Mouse (Mus musculus) small intestine, adult 2 months (tissue): Measurements from ENCODE around the gene Reps1. TPM values are rescaled to one million over a fixed set of nuclear protein-coding genes. Genes with fewer than 3 reads are reported as not detected.

ENCODE experiments used
- H3K27ac ChIP-seq: fragments of 200-500 bp; 2 replicates; pipeline ENCODE4 v1.5.1; 2012; ENCODE audit warnings: low read depth, low read length, control low read depth, inconsistent platforms; ENCODE audit not compliant: insufficient read depth
- H3K27me3 ChIP-seq: fragments of 200-500 bp; 2 replicates; pipeline ENCODE4 v1.6.1; 2012; ENCODE audit warnings: mild to moderate bottlenecking, moderate library complexity, low read length, inconsistent platforms; ENCODE audit not compliant: control insufficient read depth, insufficient read depth
- H3K36me3 ChIP-seq: fragments of 200-500 bp; 2 replicates; pipeline ENCODE4 v1.6.1; 2012; ENCODE audit warnings: mild to moderate bottlenecking, low read length, control low read depth, inconsistent platforms; ENCODE audit not compliant: control insufficient read depth, insufficient read depth
- H3K4me1 ChIP-seq: fragments of 200-500 bp; 2 replicates; pipeline ENCODE4 v1.6.1; 2012; ENCODE audit warnings: low read length, inconsistent platforms, mixed read lengths; ENCODE audit not compliant: control insufficient read depth, insufficient read depth, insufficient read length
- H3K4me3 ChIP-seq: fragments of 200-500 bp; 2 replicates; pipeline ENCODE4 v1.5.1; 2012; ENCODE audit warnings: low read depth, mild to moderate bottlenecking, control low read depth, inconsistent platforms, low read length, moderate library complexity
- CTCF ChIP-seq: fragments of 200-500 bp; IDR thresholded peaks from 2 replicates; pipeline ENCODE4 v1.5.1; 2012; ENCODE audit warnings: low read depth, mild to moderate bottlenecking, control low read depth, inconsistent platforms, low read length, moderate library complexity, mixed read lengths; ENCODE audit not compliant: insufficient replicate concordance, insufficient read length; ENCODE audit errors: extremely low read depth
- POLR2A ChIP-seq: fragments of 200-500 bp; IDR thresholded peaks from 2 replicates; pipeline ENCODE4 v1.6.1; 2012; ENCODE audit warnings: low read depth, mild to moderate bottlenecking, control low read depth, inconsistent platforms, low read length, moderate library complexity
- WGBS: fragments of 180-500 bp; shearing (Covaris S2); methylation state at CpG from one replicate; pipeline ENCODE4 v1.1.7; 2018; 5-methylcytosine and 5-hydroxymethylcytosine counted together
- polyA plus RNA-seq: library from polyadenylated mRNA; depleted of rRNA; stranded (reverse); fragments of >200 nt; gene quantifications from 2 replicates; pipeline ENCODE4 v1.2.3, GENCODE M21; 2012

The Reps1 gene
- polyA plus RNA-seq, 1 experiment, result 15.5 TPM

GRCm38 (mm10) chr10:18072871-18073270, 17.2 kb downstream of the Reps1 start:
- no peak overlapping the region for H3K27ac ChIP-seq
- no peaks in the 10 kb centered on the region for H3K36me3 ChIP-seq
- TF ChIP-seq CTCF (no peak), POLR2A (no peak)
- 87% methylated on average over 3 of the region's 3 CpGs for WGBS
- H3K4me3 ChIP-seq, result no peak overlapping the region
- peaks cover 5% of the 10 kb centered on the region; the same call in 1 of the 2 replicates for H3K27me3 ChIP-seq
- peaks cover 4% of the 10 kb centered on the region for H3K4me1 ChIP-seq

DNA sequence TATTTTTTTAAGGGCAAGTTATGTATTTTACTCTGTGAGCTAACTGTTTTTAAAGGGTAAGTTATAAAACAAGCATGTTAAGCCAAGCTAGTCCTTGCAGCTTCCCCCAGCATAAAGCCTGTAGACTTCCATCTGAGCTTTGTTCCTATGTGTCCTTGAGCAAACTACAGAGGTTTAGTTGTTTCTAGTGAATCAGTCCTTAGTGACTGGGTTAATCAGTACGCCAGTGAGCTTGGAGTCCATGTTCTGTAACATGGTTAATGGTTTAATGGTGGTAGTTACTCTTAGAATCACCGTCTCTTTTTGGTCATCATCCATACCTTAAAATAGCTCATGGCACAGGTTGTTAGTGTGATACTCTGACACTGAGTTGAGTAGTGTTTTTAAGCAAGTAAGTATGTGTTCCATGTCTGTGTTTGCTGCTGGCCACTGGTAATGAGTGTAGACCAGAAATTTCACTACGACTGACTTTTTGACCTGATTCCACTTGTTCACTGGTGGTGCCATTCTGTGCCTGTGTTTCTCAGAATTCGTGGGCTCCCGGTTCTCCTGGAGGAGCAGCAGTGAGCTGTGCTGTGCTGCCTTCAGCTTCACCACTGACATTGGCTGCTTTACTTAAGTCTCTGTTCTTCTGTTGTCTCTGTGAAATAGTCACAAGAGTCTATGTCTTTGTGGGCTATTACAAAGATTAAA, 18.9 kb downstream of the Reps1 start:
- 87% methylated on average over 5 of the region's 5 CpGs for WGBS
- peaks cover 5% of the 10 kb centered on the region; the same call in 1 of the 2 replicates for H3K27me3 ChIP-seq
- H3K27ac ChIP-seq, result no peak overlapping the region
- no peak overlapping the region for H3K4me3 ChIP-seq
- TF ChIP-seq CTCF, result no peak
- no peak for TF ChIP-seq POLR2A
- peaks cover 4% of the 10 kb centered on the region for H3K4me1 ChIP-seq
- H3K36me3 ChIP-seq, result no peaks in the 10 kb centered on the region

DNA sequence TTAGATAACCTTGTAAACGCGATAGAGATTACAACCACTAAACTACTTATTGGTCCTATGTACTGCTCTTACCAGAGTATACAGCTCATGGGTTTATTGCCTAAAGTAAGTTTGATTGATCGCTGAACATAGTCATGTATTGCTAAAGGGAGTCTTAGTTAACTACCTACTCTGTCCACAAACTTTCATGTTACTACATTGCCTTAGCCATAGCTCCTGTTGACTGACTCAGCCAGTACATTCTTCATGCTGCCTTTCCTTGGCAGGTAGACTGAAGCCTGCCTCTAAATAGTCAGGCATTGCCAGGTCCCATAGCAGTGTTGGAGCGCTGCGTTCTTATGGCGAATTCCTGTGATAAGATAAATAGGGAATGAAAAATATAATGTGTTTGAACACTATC, 20.2 kb downstream of the Reps1 start:
- H3K36me3 ChIP-seq, result no peaks in the 10 kb centered on the region
- WGBS, result 35% methylated on average over 6 of the region's 6 CpGs
- H3K27ac ChIP-seq, result no peak overlapping the region
- TF ChIP-seq POLR2A (no peak), CTCF (no peak)
- peaks cover 5% of the 10 kb centered on the region; the same call in 1 of the 2 replicates for H3K27me3 ChIP-seq
- no peak overlapping the region for H3K4me3 ChIP-seq
- peaks cover 4% of the 10 kb centered on the region for H3K4me1 ChIP-seq

DNA sequence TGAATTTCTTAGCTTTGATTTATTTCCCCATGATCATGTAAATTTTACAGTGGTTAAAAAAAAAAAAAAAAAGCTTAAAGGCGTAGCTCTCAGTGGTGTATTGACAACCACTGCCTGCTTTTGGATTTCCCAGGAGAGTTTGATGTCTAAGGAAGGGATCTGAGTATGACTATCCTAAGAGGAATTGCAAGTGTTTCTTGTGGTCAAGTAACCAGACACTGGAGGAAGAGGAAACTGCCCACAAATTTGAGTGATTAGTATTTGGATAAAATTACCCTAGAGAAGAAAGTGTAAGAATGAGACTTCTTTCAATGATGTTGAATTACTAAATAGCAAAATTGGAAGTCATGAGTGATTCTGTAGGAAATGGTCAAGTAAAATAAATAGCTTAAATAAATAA, 25.9 kb downstream of the Reps1 start:
- H3K4me1 ChIP-seq, result 0 out of 2 replicates have a peak, but pooled peaks cover 3% of the 10 kb centered on the region
- no peak overlapping the region for H3K27ac ChIP-seq
- no peak for TF ChIP-seq CTCF
- no peak for TF ChIP-seq POLR2A
- no peaks in the 10 kb centered on the region; the same call in 1 of the 2 replicates for H3K27me3 ChIP-seq
- H3K36me3 ChIP-seq, result no peaks in the 10 kb centered on the region
- H3K4me3 ChIP-seq, result no peak overlapping the region
- WGBS, result 83% methylated on average over 1 of the region's 1 CpGs

- Histone ChIP-seq H3K4me3 (no peak overlapping the region), H3K27me3 (no peaks in the 10 kb centered on the region; the same call in 1 of the 2 replicates), H3K36me3 (no peaks in the 10 kb centered on the region), H3K4me1 (no peaks in the 10 kb centered on the region), H3K27ac (no peak overlapping the region)
- TF ChIP-seq CTCF (no peak), POLR2A (no peak)
- WGBS, result 71% methylated on average over 6 of the region's 6 CpGs
Observed at GRCm38 (mm10) chr10:18082772-18083171, 27.1 kb downstream of the Reps1 start.

- TF ChIP-seq CTCF (no peak), POLR2A (no peak)
- Histone ChIP-seq H3K27me3 (no peaks in the 10 kb centered on the region), H3K27ac (no peak overlapping the region), H3K4me3 (no peak overlapping the region), H3K4me1 (no peaks in the 10 kb centered on the region; the same call in 1 of the 2 replicates), H3K36me3 (peaks cover 19% of the 10 kb centered on the region)
Observed at GRCm38 (mm10) chr10:18090691-18091090, 35.0 kb downstream of the Reps1 start.

- no peak overlapping the region for H3K27ac ChIP-seq
- TF ChIP-seq CTCF (no peak), POLR2A (no peak)
- peaks cover 16% of the 10 kb centered on the region for H3K36me3 ChIP-seq
- WGBS, result 69% methylated on average over 5 of the region's 5 CpGs
- H3K4me3 ChIP-seq, result no peak overlapping the region
- no peaks in the 10 kb centered on the region for H3K27me3 ChIP-seq
- H3K4me1 ChIP-seq, result no peaks in the 10 kb centered on the region
Observed at GRCm38 (mm10) chr10:18102166-18102565, 46.5 kb downstream of the Reps1 start.
